Mouse (Mus musculus) mouse trophoblast stem cell (cell line): ENCODE measurements around the gene Doc2g.
"Not testable (repeated sequence)": the region's sequence is repeated elsewhere in the genome, so short reads cannot be mapped to it uniquely, and the experiment has no call there.

ENCODE experiments used
- in situ Hi-C, 2 experiments: fragments of 300-500 bp; cut with MseI, MboI; formaldehyde crosslinking; loops; 2 replicates in 1 of 2; 3 replicates in 1 of 2; pipeline ENCODE4 v1.15.1; 2025

Doc2g gene

GRCm38 (mm10) chr19:4003112-4003511 is at the start of gene Doc2g:
Gene Doc2g, plus strand, starts transcription at chr19:4003313.
- in situ Hi-C loops, result no loop called here

GRCm38 (mm10) chr19:3955033-3955432 is 48.1 kb upstream of the Doc2g start:
- in situ Hi-C loops, result no loop called here

GRCm38 (mm10) chr19:3955804-3956203 is 47.3 kb upstream of the Doc2g start:
- in situ Hi-C loops, result no loop called here

GRCm38 (mm10) chr19:3957296-3958036 is 45.6 kb upstream of the Doc2g start:
- in situ Hi-C loops, result not testable (repeated sequence)

GRCm38 (mm10) chr19:3958470-3958869 is 44.6 kb upstream of the Doc2g start, which contains the start of gene Aldh3b3:
Gene Aldh3b3, plus strand, starts transcription at chr19:3958645.
- in situ Hi-C loops, result no loop called here

GRCm38 (mm10) chr19:3959030-3959429 is 44.1 kb upstream of the Doc2g start:
- in situ Hi-C loops, result no loop called here

GRCm38 (mm10) chr19:3960211-3960610 is 42.9 kb upstream of the Doc2g start:
- in situ Hi-C loops, result no loop called here

GRCm38 (mm10) chr19:3961805-3962204 is 41.3 kb upstream of the Doc2g start:
- in situ Hi-C loops, result not testable (repeated sequence)

GRCm38 (mm10) chr19:3962469-3962868 is 40.6 kb upstream of the Doc2g start:
- in situ Hi-C loops, result no loop called here

GRCm38 (mm10) chr19:3964030-3964429 is 39.1 kb upstream of the Doc2g start:
- in situ Hi-C loops, result no loop called here

- in situ Hi-C loops, result no loop called here
Observed at GRCm38 (mm10) chr19:3966330-3967075, 36.6 kb upstream of the Doc2g start.

GRCm38 (mm10) chr19:3967258-3967657 is 35.9 kb upstream of the Doc2g start:
- in situ Hi-C loops, result no loop called here

- in situ Hi-C loops, result no loop called here
Observed at GRCm38 (mm10) chr19:3972229-3972628, 30.9 kb upstream of the Doc2g start, which contains the start of gene Aldh3b2. Gene Aldh3b2, plus strand, starts transcription at chr19:3972328.

- in situ Hi-C loops, result not testable (repeated sequence)
Observed at GRCm38 (mm10) chr19:3974608-3975007, 28.5 kb upstream of the Doc2g start.

GRCm38 (mm10) chr19:3975866-3976265 is 27.2 kb upstream of the Doc2g start:
- in situ Hi-C loops, result no loop called here

- in situ Hi-C loops, result no loop called here
Observed at GRCm38 (mm10) chr19:3980309-3980708, 22.8 kb upstream of the Doc2g start.

GRCm38 (mm10) chr19:3980917-3981316 is 22.2 kb upstream of the Doc2g start:
- in situ Hi-C loops, result no loop called here

GRCm38 (mm10) chr19:3983527-3984200 is 19.4 kb upstream of the Doc2g start:
- in situ Hi-C loops, result no loop called here

GRCm38 (mm10) chr19:3985261-3985681 is 17.8 kb upstream of the Doc2g start:
- in situ Hi-C loops, result no loop called here

GRCm38 (mm10) chr19:3986334-3986733 is 16.8 kb upstream of the Doc2g start, which contains the start of gene Acy3:
Gene Acy3, plus strand, starts transcription at chr19:3986570.
- in situ Hi-C loops, result no loop called here

- in situ Hi-C loops, result no loop called here
Observed at GRCm38 (mm10) chr19:3988066-3988465, 15.0 kb upstream of the Doc2g start.

- in situ Hi-C loops, result no loop called here
Observed at GRCm38 (mm10) chr19:3988750-3989149, 14.4 kb upstream of the Doc2g start.
